Mouse (Mus musculus) heart, embryonic 15.5 days (tissue): Measurements from ENCODE around the gene S100a3. TPM values are rescaled to one million over a fixed set of nuclear protein-coding genes. Genes with fewer than 3 reads are reported as not detected.

ENCODE experiments used
- ATAC-seq: fragments of 200-750 bp; cut with Nextera tagmentation; replicated peaks from 2 replicates; pipeline ENCODE4 v1.8.0; 2017; ENCODE audit warnings: low read depth, moderate TSS enrichment; ENCODE audit not compliant: insufficient number of reproducible peaks, insufficient read depth, low FRiP score
- H3K27ac ChIP-seq: fragments of 300-500 bp; sonication (generic); 2 replicates; pipeline ENCODE4 v1.5.1; 2015; ENCODE audit warnings: mild to moderate bottlenecking, inconsistent platforms
- H3K27me3 ChIP-seq: fragments of 300-500 bp; sonication (generic); 2 replicates; pipeline ENCODE4 v1.6.1; 2015; ENCODE audit warnings: inconsistent platforms
- H3K36me3 ChIP-seq: fragments of 300-500 bp; sonication (generic); 2 replicates; pipeline ENCODE4 v1.6.1; 2015; ENCODE audit warnings: mild to moderate bottlenecking, inconsistent platforms
- H3K4me1 ChIP-seq: fragments of 300-500 bp; sonication (generic); replicated peaks from 2 replicates; pipeline ENCODE4 v1.6.1; 2015; ENCODE audit warnings: inconsistent platforms
- H3K4me2 ChIP-seq: fragments of 300-500 bp; sonication (generic); 2 replicates; pipeline ENCODE4 v1.6.1; 2015; ENCODE audit warnings: inconsistent platforms, mild to moderate bottlenecking, moderate library complexity
- H3K4me3 ChIP-seq: fragments of 300-500 bp; sonication (generic); 2 replicates; pipeline ENCODE4 v1.5.1; 2015; ENCODE audit warnings: mild to moderate bottlenecking, inconsistent platforms
- H3K9ac ChIP-seq: fragments of 300-500 bp; sonication (generic); 2 replicates; pipeline ENCODE4 v1.6.1; 2015; ENCODE audit warnings: mild to moderate bottlenecking, inconsistent platforms
- H3K9me3 ChIP-seq: fragments of 300-500 bp; sonication (generic); replicated peaks from 2 replicates; pipeline ENCODE4 v1.6.1; 2016; ENCODE audit warnings: inconsistent platforms
- WGBS: fragments of 180-500 bp; shearing (Covaris S2); methylation state at CpG from one replicate; pipeline ENCODE4 v1.1.7; 2015; ENCODE audit warnings: mixed read lengths; 5-methylcytosine and 5-hydroxymethylcytosine counted together
- polyA plus RNA-seq: library from polyadenylated mRNA; unstranded; fragments of >200 nt; fragmentation: Nextera tagmentation; extraction: Ambion mirVana; gene quantifications from 2 replicates; pipeline ENCODE4 v1.2.1, GENCODE M21; 2015

The S100a3 gene
- polyA plus RNA-seq, 1 experiment from 2014 or later: 0.08 TPM

- Histone ChIP-seq H3K4me3 (no peak overlapping the region), H3K27me3 (no peaks in the 10 kb centered on the region), H3K4me2 (no peak overlapping the region), H3K9me3 (no peaks in the 10 kb centered on the region), H3K27ac (no peak overlapping the region), H3K9ac (no peak overlapping the region), H3K36me3 (no peaks in the 10 kb centered on the region), H3K4me1 (no peaks in the 10 kb centered on the region)
- ATAC-seq: no peak
- 70% methylated on average over 5 of the region's 5 CpGs for WGBS
Measured at GRCm38 (mm10) chr3:90574691-90575090, 14.3 kb downstream of the S100a3 start.

GRCm38 (mm10) chr3:90575320-90575719 is 14.9 kb downstream of the S100a3 start:
- Histone ChIP-seq H3K36me3 (no peaks in the 10 kb centered on the region), H3K4me3 (no peak overlapping the region), H3K9me3 (no peaks in the 10 kb centered on the region), H3K9ac (no peak overlapping the region), H3K27me3 (no peaks in the 10 kb centered on the region), H3K27ac (no peak overlapping the region), H3K4me2 (no peak overlapping the region), H3K4me1 (no peaks in the 10 kb centered on the region)
- WGBS: 78% methylated on average over 3 of the region's 3 CpGs
- ATAC-seq: no peak

GRCm38 (mm10) chr3:90576351-90577001 is 16.1 kb downstream of the S100a3 start:
- H3K4me3 ChIP-seq: no peak overlapping the region
- no peaks in the 10 kb centered on the region for H3K27me3 ChIP-seq
- no peak overlapping the region for H3K4me2 ChIP-seq
- no peaks in the 10 kb centered on the region for H3K36me3 ChIP-seq
- WGBS: 58% methylated on average over 10 of the region's 10 CpGs
- no peak for ATAC-seq
- no peaks in the 10 kb centered on the region for H3K4me1 ChIP-seq
- H3K27ac ChIP-seq: no peak overlapping the region
- H3K9ac ChIP-seq: no peak overlapping the region
- no peaks in the 10 kb centered on the region for H3K9me3 ChIP-seq

- 47% methylated on average over 7 of the region's 7 CpGs for WGBS
- no peak for ATAC-seq
- Histone ChIP-seq H3K4me3 (no peak overlapping the region), H3K27me3 (no peaks in the 10 kb centered on the region), H3K36me3 (no peaks in the 10 kb centered on the region), H3K4me1 (peaks cover 7% of the 10 kb centered on the region), H3K27ac (no peak overlapping the region), H3K4me2 (no peak overlapping the region), H3K9me3 (no peaks in the 10 kb centered on the region), H3K9ac (no peak overlapping the region)
Measured at GRCm38 (mm10) chr3:90579433-90579832, 19.1 kb downstream of the S100a3 start.

- H3K4me1 ChIP-seq: peaks cover 7% of the 10 kb centered on the region
- no peak for ATAC-seq
- no peaks in the 10 kb centered on the region for H3K36me3 ChIP-seq
- H3K9me3 ChIP-seq: no peaks in the 10 kb centered on the region
- no peak overlapping the region for H3K4me2 ChIP-seq
- WGBS: 88% methylated on average over 5 of the region's 5 CpGs
- no peak overlapping the region for H3K9ac ChIP-seq
- no peaks in the 10 kb centered on the region for H3K27me3 ChIP-seq
- H3K27ac ChIP-seq: no peak overlapping the region
- no peak overlapping the region for H3K4me3 ChIP-seq
Measured at GRCm38 (mm10) chr3:90581141-90581540, 20.8 kb downstream of the S100a3 start.

GRCm38 (mm10) chr3:90582156-90582555 is 21.8 kb downstream of the S100a3 start:
- H3K4me2 ChIP-seq: no peak overlapping the region
- no peaks in the 10 kb centered on the region for H3K27me3 ChIP-seq
- no peak overlapping the region for H3K27ac ChIP-seq
- ATAC-seq: no peak
- no peak overlapping the region for H3K9ac ChIP-seq
- no peaks in the 10 kb centered on the region for H3K9me3 ChIP-seq
- H3K4me1 ChIP-seq: peaks cover 7% of the 10 kb centered on the region
- H3K36me3 ChIP-seq: no peaks in the 10 kb centered on the region
- H3K4me3 ChIP-seq: no peak overlapping the region
- 100% methylated on average over 1 of the region's 1 CpGs for WGBS

- Histone ChIP-seq H3K4me3 (no peak overlapping the region), H3K36me3 (no peaks in the 10 kb centered on the region), H3K9ac (no peak overlapping the region), H3K27me3 (no peaks in the 10 kb centered on the region), H3K4me1 (peaks cover 7% of the 10 kb centered on the region), H3K4me2 (no peak overlapping the region), H3K9me3 (no peaks in the 10 kb centered on the region), H3K27ac (no peak overlapping the region)
- 82% methylated on average over 4 of the region's 4 CpGs for WGBS
- no peak for ATAC-seq
Measured at GRCm38 (mm10) chr3:90582556-90582955, 22.2 kb downstream of the S100a3 start.

- peaks cover 10% of the 10 kb centered on the region for H3K4me1 ChIP-seq
- H3K27me3 ChIP-seq: no peaks in the 10 kb centered on the region
- H3K36me3 ChIP-seq: no peaks in the 10 kb centered on the region
- 30% methylated on average over 3 of the region's 3 CpGs for WGBS
- ATAC-seq: no peak
- no peak overlapping the region for H3K4me3 ChIP-seq
- H3K9ac ChIP-seq: no peak overlapping the region
- no peak overlapping the region for H3K27ac ChIP-seq
- H3K9me3 ChIP-seq: no peaks in the 10 kb centered on the region
- no peak overlapping the region for H3K4me2 ChIP-seq
Measured at GRCm38 (mm10) chr3:90583893-90584292, 23.5 kb downstream of the S100a3 start.

GRCm38 (mm10) chr3:90585595-90585994 is 25.2 kb downstream of the S100a3 start:
- Histone ChIP-seq H3K4me3 (no peak overlapping the region), H3K4me1 (peaks cover 10% of the 10 kb centered on the region), H3K9ac (no peak overlapping the region), H3K4me2 (no peak overlapping the region), H3K27me3 (no peaks in the 10 kb centered on the region), H3K36me3 (no peaks in the 10 kb centered on the region), H3K27ac (0 out of 2 replicates have a peak overlapping the region, but pooled peaks have one; percentile 28), H3K9me3 (no peaks in the 10 kb centered on the region)
- WGBS: 30% methylated on average over 5 of the region's 5 CpGs
- 0 out of 2 replicates have a peak, but pooled peaks have one; percentile 13 for ATAC-seq

GRCm38 (mm10) chr3:90586016-90586643 is 25.8 kb downstream of the S100a3 start:
- Histone ChIP-seq H3K36me3 (no peaks in the 10 kb centered on the region), H3K27ac (peak overlapping the region; percentile 28; the same call in 1 of the 2 replicates), H3K9ac (no peak overlapping the region), H3K27me3 (no peaks in the 10 kb centered on the region), H3K4me2 (no peak overlapping the region), H3K4me1 (peaks cover 10% of the 10 kb centered on the region), H3K4me3 (no peak overlapping the region), H3K9me3 (no peaks in the 10 kb centered on the region)
- ATAC-seq: no peak
- WGBS: 77% methylated on average over 15 of the region's 15 CpGs

- no peak overlapping the region for H3K4me3 ChIP-seq
- H3K27me3 ChIP-seq: no peaks in the 10 kb centered on the region
- H3K4me1 ChIP-seq: peaks cover 10% of the 10 kb centered on the region
- H3K36me3 ChIP-seq: no peaks in the 10 kb centered on the region
- no peaks in the 10 kb centered on the region for H3K9me3 ChIP-seq
- H3K4me2 ChIP-seq: no peak overlapping the region
- 36% methylated on average over 10 of the region's 10 CpGs for WGBS
- peak; percentile 14; the same call in 1 of the 2 replicates for ATAC-seq
- no peak overlapping the region for H3K9ac ChIP-seq
- peak overlapping the region; percentile 42; the same call in 1 of the 2 replicates for H3K27ac ChIP-seq
Measured at GRCm38 (mm10) chr3:90586906-90587305, 26.5 kb downstream of the S100a3 start.
